Mouse (Mus musculus): Measurements from ENCODE around the gene Eif2b3. TPM values are rescaled to one million over a fixed set of nuclear protein-coding genes. Genes with fewer than 3 reads are reported as not detected.

Gene Eif2b3
- 44.6 and 49.6 TPM in 2 replicates for polyA plus RNA-seq (2015; fragmentation: Nextera tagmentation; extraction: Ambion mirVana)

- Histone ChIP-seq H3K36me3 (peaks cover 20% of the 10 kb centered on the region), H3K4me2 (peak within 1 kb of the TSS; percentile 73), H3K27me3 (no peaks in the 10 kb centered on the region), H3K27ac (peak within 1 kb of the TSS; percentile 66; the same call in 1 of the 2 replicates), H3K9ac (peak within 1 kb of the TSS; percentile 83), H3K4me1 (peaks cover 13% of the 10 kb centered on the region), H3K9me3 (replicated peaks) (no peaks in the 10 kb centered on the region), H3K4me3 (replicated peaks) (peak within 1 kb of the TSS; percentile 89)
- under 1% methylated on average over 61 of the region's 61 CpGs for WGBS
- peak; percentile 96 for ATAC-seq (replicated peaks; ENCODE audit: low FRiP score)
These were observed at the start of gene Eif2b3 for GRCm38 (mm10) chr4:117019206-117020134. Gene Eif2b3, plus strand, starts transcription at chr4:117019402.

- Histone ChIP-seq H3K9me3 (replicated peaks) (no peaks in the 10 kb centered on the region), H3K27me3 (no peaks in the 10 kb centered on the region), H3K4me1 (no peaks in the 10 kb centered on the region), H3K36me3 (peaks cover 6% of the 10 kb centered on the region; the same call in 1 of the 2 replicates), H3K4me2 (no peak overlapping the region), H3K4me3 (replicated peaks) (no peak overlapping the region), H3K27ac (no peak overlapping the region), H3K9ac (no peak overlapping the region)
- WGBS = 59% methylated on average over 2 of the region's 2 CpGs
- ATAC-seq (replicated peaks; ENCODE audit: low FRiP score) = no peak
These were observed 42.7 kb upstream of the Eif2b3 start for GRCm38 (mm10) chr4:116976503-116976902.

DNA sequence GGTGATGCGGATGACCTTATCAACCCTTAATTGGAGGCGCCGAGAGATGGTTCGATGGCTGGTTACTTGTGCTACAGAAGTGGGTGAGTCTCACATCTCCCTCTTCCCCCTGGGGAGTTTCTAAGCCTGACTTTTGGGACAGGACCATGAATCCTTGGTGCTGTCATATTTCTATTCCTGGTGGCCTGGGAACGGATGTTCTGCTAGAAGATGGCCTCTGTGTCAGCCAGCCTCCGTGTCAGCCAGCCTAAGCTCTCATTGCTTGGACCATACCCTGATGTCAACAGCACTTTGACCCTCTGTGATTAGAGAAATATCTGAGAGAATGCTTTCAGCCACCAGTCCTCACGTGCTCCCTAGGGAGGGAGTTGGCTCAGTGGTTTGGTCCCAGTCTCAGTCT, 33.5 kb upstream of the Eif2b3 start:
- Histone ChIP-seq H3K4me1 (no peaks in the 10 kb centered on the region), H3K9ac (no peak overlapping the region), H3K27me3 (no peaks in the 10 kb centered on the region), H3K27ac (no peak overlapping the region), H3K9me3 (replicated peaks) (no peaks in the 10 kb centered on the region), H3K4me2 (no peak overlapping the region), H3K36me3 (peaks cover 24% of the 10 kb centered on the region), H3K4me3 (replicated peaks) (no peak overlapping the region)
- ATAC-seq (replicated peaks; ENCODE audit: low FRiP score) = no peak
- 95% methylated on average over 7 of the region's 7 CpGs for WGBS

- ATAC-seq (replicated peaks; ENCODE audit: low FRiP score) = peak; percentile 79
- no peaks in the 10 kb centered on the region for H3K4me1 ChIP-seq
- 70% methylated on average over 17 of the region's 17 CpGs for WGBS
These were observed 32.6 kb upstream of the Eif2b3 start for GRCm38 (mm10) chr4:116986400-116987121.

GRCm38 (mm10) chr4:116987122-116987456, 32.1 kb upstream of the Eif2b3 start:
- H3K36me3 ChIP-seq = peaks cover 28% of the 10 kb centered on the region
- no peak for ATAC-seq (replicated peaks; ENCODE audit: low FRiP score)
- H3K4me2 ChIP-seq = no peak overlapping the region
- no peaks in the 10 kb centered on the region for H3K27me3 ChIP-seq
- no peak overlapping the region for H3K4me3 ChIP-seq (replicated peaks)
- 81% methylated on average over 5 of the region's 5 CpGs for WGBS
- no peaks in the 10 kb centered on the region for H3K9me3 ChIP-seq (replicated peaks)
- no peak overlapping the region for H3K9ac ChIP-seq
- H3K27ac ChIP-seq = no peak overlapping the region
- no peaks in the 10 kb centered on the region for H3K4me1 ChIP-seq

More at GRCm38 (mm10) chr4:116986400-116987121, 32.6 kb upstream of the Eif2b3 start:
- Histone ChIP-seq H3K4me3 (replicated peaks) (no peak overlapping the region), H3K9ac (no peak overlapping the region), H3K36me3 (peaks cover 28% of the 10 kb centered on the region), H3K4me2 (no peak overlapping the region), H3K27me3 (no peaks in the 10 kb centered on the region), H3K27ac (no peak overlapping the region), H3K9me3 (replicated peaks) (no peaks in the 10 kb centered on the region)

- 60% methylated on average over 6 of the region's 6 CpGs for WGBS
- Histone ChIP-seq H3K4me3 (replicated peaks) (no peak overlapping the region), H3K4me1 (peaks cover 15% of the 10 kb centered on the region), H3K27ac (no peak overlapping the region), H3K27me3 (no peaks in the 10 kb centered on the region), H3K9ac (no peak overlapping the region), H3K9me3 (replicated peaks) (no peaks in the 10 kb centered on the region), H3K4me2 (no peak overlapping the region), H3K36me3 (peaks cover 28% of the 10 kb centered on the region)
- ATAC-seq (replicated peaks; ENCODE audit: low FRiP score) = no peak
These were observed 29.5 kb upstream of the Eif2b3 start for GRCm38 (mm10) chr4:116989731-116990130.

DNA sequence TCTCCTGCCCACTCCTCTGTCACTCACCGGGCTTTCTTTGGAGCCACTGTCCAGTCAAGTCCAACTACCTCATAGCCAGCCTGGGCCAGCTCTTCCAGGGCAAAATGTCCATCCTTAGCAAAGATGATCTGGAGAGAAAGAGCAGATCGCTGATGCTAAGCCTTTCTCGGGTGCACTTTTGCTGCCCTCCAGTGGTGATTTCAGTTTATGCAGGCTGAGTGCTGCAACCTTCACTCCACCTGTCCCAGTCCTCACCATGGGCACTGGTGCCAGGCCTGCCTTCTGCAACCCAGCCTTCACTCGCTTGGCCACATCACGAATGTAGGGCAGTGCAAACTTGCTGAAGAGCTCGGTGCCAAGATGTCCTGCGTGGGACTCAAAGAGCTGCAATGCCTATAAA, 27.8 kb upstream of the Eif2b3 start:
- Histone ChIP-seq H3K27me3 (no peaks in the 10 kb centered on the region), H3K9ac (no peak overlapping the region), H3K4me2 (no peak overlapping the region), H3K9me3 (replicated peaks) (no peaks in the 10 kb centered on the region), H3K27ac (no peak overlapping the region), H3K4me1 (peaks cover 28% of the 10 kb centered on the region), H3K4me3 (replicated peaks) (no peak overlapping the region), H3K36me3 (peaks cover 28% of the 10 kb centered on the region)
- ATAC-seq (replicated peaks; ENCODE audit: low FRiP score) = no peak
- 12% methylated on average over 7 of the region's 7 CpGs for WGBS

- no peaks in the 10 kb centered on the region for H3K27me3 ChIP-seq
- peaks cover 31% of the 10 kb centered on the region for H3K4me1 ChIP-seq
- H3K9me3 ChIP-seq (replicated peaks) = no peaks in the 10 kb centered on the region
- ATAC-seq (replicated peaks; ENCODE audit: low FRiP score) = peak; percentile 92
- H3K27ac ChIP-seq = peak within 1 kb of the TSS; percentile 82
- H3K9ac ChIP-seq = peak within 1 kb of the TSS; percentile 74
- WGBS = under 1% methylated on average over 38 of the region's 38 CpGs
- H3K4me2 ChIP-seq = peak within 1 kb of the TSS; percentile 98
- H3K4me3 ChIP-seq (replicated peaks) = peak within 1 kb of the TSS; percentile 81
- H3K36me3 ChIP-seq = peaks cover 27% of the 10 kb centered on the region
These were observed 25.3 kb upstream of the Eif2b3 start, which contains the start of gene Urod for GRCm38 (mm10) chr4:116993672-116994621. Gene Urod, minus strand, starts transcription at chr4:116994413.

GRCm38 (mm10) chr4:116995131-116995797, 23.9 kb upstream of the Eif2b3 start, which contains the start of gene Hectd3:
Gene Hectd3, plus strand, starts transcription at chr4:116995317.
- peak within 1 kb of the TSS; percentile 74 for H3K9ac ChIP-seq
- H3K4me2 ChIP-seq = peak within 1 kb of the TSS; percentile 98
- H3K9me3 ChIP-seq (replicated peaks) = no peaks in the 10 kb centered on the region
- H3K27ac ChIP-seq = peak within 1 kb of the TSS; percentile 82
- under 1% methylated on average over 57 of the region's 58 CpGs for WGBS
- peak; percentile 77 for ATAC-seq (replicated peaks; ENCODE audit: low FRiP score)
- peaks cover 31% of the 10 kb centered on the region for H3K4me1 ChIP-seq
- H3K27me3 ChIP-seq = no peaks in the 10 kb centered on the region
- H3K4me3 ChIP-seq (replicated peaks) = peak within 1 kb of the TSS; percentile 81
- peaks cover 29% of the 10 kb centered on the region for H3K36me3 ChIP-seq

DNA sequence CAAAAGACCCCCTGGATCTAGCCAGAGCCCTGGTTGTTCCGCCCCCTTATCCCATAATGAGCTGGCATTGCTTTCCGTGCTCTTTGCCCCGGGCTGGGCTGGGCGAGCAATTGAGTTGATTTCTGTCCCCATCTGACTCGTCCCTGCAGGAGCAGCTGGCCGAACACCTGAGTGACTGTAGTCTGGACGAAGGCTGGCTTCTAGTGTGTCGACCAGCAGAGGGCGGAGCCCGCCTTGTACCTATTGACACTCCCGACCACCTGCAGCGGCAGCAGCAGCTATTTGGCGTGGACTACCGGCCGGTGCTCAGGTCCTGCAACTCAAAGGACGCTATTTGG, 23.4 kb upstream of the Eif2b3 start:
- Histone ChIP-seq H3K9me3 (replicated peaks) (no peaks in the 10 kb centered on the region), H3K27me3 (no peaks in the 10 kb centered on the region), H3K4me3 (replicated peaks) (peak overlapping the region; percentile 81), H3K4me2 (peak overlapping the region; percentile 98), H3K36me3 (peaks cover 29% of the 10 kb centered on the region), H3K27ac (peak overlapping the region; percentile 82), H3K4me1 (peaks cover 31% of the 10 kb centered on the region), H3K9ac (peak overlapping the region; percentile 74)
- WGBS = 0% methylated on average over 16 of the region's 16 CpGs
- ATAC-seq (replicated peaks; ENCODE audit: low FRiP score) = peak; percentile 22

Data from kidney, embryonic 15.5 days (tissue).